Mouse (Mus musculus): Measurements from ENCODE around the gene Dbh. TPM values are rescaled to one million over a fixed set of nuclear protein-coding genes. Genes with fewer than 3 reads are reported as not detected.
A peak's percentile ranks its signal among the peaks of the same experiment; 100 is the strongest.

Gene Dbh
- total RNA-seq, 2 experiments from 2014 or later: 0.25 to 0.27 TPM

DNA sequence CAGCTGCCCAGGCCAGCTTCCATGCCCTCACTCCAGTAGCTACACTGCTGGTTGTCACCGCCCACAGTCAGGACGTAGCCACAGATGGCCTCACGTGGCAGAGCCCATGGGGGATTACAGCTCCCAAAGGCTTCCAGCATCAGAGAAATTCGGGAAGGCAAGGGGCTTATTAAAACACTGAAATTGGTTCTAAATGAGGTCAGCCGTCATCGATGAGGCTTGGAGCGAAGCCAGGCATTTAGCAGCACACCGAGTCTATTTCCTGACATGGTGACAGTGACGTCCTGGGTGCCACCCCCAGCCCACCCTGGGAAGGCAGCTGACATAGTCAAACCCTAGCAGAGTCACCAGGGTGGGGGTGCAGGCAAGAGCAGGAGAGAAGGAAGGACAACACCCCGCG lies 2.4 kb upstream of the Dbh start:
- no peak for DNase-seq (ENCODE audit: low spot score in 2 of 2)

DNA sequence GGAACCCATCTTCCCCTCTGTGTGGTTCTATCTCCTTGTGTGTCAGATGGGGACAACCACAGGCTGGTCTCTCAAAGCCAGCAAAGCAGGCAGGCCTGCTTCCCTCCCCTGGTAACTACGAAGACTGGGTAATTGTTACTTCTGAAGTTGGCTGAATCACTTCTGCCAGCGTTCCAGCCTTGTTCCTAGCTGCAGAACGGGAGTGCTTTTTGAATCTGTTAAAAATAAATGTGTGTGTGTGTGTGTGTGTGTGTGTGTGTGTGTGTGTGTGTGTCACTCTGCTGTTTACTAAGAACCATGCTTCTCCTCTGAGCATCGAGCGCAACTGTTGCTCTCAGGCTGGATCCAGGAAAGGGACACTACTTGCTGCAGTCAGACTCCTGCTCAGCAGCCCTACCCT lies 1.2 kb upstream of the Dbh start:
- DNase-seq (ENCODE audit: low spot score in 2 of 2): peak in 1 of 2 experiments; percentile 65

DNA sequence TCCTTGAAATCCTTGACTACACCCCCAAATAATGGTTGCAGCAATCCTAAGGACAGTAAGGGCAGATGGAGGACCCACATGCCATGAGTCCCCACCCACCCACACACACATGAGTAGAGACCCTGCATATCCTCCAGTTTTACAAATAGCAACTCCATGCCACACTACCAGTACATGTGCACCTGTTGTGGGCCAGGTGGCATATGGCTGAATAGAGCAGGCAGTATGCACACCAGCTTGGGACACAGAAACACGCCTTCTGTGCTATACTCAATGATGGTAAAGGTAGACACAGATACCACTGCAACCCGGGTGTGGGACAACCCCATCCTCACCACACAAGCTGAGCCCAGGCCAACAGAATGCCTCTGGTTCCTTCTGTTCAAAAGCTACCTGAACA lies 1.0 kb downstream of the Dbh start:
- DNase-seq (ENCODE audit: low spot score in 2 of 2): peak in 1 of 2 experiments; percentile 70

DNA sequence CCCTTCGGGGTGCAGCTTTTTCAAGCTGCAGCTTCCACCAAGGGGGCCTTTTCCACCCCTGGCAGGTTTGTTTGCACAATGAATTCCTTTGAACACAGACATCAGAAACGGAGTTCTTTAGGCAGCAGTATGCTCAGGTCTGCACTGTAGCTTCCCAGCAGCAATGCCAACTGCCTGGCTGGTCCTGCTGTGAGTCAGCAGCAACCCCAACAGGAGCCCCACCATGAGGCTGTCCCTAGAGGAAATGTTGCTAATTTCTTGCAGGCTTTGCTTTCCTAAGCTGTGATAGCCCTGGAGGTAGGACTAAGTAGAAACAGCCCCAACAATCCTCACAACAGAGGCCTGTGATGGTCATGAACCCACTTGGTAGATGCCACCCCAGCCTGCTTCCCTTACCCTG lies 2.0 kb downstream of the Dbh start:
- peak in 1 of 2 experiments; percentile 40 for DNase-seq (ENCODE audit: low spot score in 2 of 2)

DNA sequence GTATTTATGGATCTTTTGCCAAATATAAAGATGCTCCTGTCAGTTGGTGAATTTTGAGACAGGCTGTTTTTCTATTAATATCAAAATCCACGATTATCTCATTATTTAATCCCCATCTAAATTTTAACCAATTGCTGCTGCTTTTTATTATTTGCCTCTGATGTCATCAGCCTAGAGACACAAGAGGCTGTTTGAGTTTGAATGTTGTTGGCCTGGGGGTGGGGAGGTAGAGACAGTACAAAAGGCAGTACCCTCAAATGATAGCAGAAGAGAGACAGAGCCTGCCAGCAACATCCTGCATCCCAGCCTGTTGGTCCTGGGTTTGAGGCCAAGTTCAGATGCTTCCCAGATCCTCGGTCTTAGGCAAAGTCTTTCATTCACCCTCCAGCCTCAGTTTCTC lies 9.2 kb downstream of the Dbh start:
- peak in 1 of 2 experiments; percentile 69 for DNase-seq (ENCODE audit: low spot score in 2 of 2)

DNA sequence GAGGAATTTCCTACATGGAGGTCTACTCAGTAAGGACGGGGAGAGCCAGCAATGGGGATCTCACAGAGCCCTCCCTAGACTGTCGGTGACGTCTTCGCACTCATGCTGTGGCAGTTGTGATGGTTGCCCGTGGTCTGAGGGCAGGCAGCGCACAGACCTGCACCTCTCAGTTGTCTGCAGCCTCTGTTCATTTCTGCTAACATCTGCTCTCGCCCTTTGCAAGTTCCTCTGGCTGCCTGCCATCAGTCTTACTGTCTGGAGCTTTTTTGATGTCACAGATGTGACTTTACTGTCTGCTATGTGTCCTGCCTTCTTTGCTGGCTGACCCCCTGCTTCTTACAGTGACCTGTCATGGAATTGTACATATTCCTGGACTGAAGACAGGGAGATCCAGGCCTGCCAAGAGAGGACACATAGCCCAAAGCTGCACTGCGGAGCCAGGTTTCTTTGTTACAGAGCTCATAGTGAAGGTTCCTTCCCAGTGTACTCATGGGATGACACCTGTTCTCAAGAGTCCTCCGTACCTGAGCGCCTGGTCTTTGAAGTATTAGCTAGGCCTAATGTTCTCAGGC lies 10.7 kb downstream of the Dbh start:
- no peak for DNase-seq (ENCODE audit: low spot score in 2 of 2)

DNA sequence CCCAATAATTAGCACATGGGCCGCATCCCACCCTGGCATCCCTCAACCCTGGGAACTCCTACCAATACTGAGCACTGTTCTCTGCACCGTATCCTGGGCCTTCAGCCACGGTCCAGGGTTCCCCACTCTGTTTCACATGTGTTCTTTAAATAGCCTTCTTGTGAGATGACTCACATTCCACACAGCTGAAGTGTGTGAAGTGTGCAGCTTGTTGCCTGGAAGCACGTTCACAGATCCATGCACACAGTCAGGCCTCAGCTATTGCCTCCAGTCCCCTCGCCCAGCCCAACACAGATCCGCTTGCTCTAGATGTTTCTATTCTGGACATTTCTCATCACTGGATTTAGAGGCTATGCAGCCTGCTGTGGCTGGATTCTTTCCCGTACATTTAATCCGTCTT lies 14.1 kb downstream of the Dbh start:
- peak in 1 of 2 experiments; percentile 29 for DNase-seq (ENCODE audit: low spot score in 2 of 2)

DNA sequence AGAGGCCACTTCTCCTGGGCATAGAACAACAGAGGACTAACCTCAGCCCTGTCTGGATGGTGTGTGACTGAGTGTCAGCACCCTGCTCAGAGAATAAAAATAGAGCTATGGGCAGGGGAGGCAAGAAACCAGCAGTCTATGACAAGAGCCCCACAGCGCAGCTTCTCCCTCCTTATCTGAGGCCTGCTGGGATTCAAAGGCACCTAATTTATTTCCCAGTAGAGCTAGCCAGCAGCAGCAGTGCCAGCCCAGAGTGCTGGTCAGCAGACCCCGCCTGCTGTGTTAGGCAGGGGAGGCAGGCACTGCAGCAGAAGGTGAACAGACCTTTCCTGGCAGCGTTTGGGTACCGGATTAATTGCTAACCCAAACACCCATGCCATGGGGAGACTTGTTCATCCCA lies 16.9 kb downstream of the Dbh start:
- no peak for DNase-seq (ENCODE audit: low spot score in 2 of 2)

DNA sequence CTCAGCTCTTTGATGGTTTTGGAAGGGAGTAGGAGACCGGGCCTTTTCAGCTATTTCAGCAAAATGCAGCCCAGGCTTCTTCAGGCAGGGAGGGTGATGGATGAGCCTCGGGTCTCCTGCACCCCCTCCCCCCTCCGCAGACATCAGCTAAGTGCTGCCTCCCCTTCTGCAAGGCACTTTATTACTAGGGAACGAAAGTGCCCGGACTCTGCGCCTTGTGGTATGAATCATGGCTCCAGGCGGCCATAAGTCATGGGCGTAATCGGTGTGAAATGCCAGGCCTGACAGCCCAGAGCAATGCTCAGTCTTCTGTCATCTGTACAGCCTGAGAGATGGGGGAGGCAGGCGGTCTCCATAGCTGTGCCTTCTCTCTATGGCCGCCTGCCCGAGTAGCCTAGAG lies 18.7 kb downstream of the Dbh start:
- no peak for DNase-seq (ENCODE audit: low spot score in 2 of 2)

DNA sequence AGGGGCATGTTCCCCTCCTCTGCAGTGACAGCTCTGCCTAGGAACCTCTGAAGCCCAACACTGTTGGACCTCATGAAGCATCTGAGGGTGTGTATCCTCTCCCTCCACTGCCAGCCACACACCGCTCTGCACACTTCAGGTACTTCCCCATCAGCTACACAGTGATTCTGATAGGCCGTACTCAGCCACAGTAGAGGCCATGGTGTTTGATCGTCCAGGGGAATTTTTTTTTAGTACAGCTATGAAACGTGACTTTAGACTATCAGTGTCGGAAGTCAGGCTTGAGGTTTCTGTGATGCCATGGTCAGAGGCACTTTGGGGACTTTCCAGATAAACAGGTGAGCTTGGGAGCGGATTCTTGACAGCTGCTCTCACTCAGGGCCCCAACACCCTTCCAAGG lies 22.5 kb downstream of the Dbh start:
- DNase-seq (ENCODE audit: low spot score in 2 of 2): no peak

DNA sequence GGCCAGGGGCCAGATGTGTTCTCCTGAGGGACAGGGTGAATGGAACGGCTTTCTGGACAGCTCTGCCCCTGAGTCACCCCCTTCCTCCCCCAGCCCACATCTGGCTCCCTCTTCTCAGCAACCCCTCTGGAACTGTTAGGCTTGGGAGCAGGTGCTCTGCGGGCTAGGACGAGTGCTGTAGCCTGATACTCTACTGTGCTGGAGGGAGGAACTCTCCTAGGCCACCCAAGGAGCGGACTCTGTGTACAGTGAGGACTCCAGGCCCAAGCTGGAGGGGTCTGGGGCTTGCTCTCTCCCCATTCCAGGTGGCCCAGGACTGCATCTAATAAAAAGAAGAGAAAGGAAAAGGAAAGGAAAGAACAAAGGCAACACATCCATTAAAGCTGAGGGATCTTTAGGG lies 25.0 kb downstream of the Dbh start:
- no peak for DNase-seq (ENCODE audit: low spot score in 2 of 2)

DNA sequence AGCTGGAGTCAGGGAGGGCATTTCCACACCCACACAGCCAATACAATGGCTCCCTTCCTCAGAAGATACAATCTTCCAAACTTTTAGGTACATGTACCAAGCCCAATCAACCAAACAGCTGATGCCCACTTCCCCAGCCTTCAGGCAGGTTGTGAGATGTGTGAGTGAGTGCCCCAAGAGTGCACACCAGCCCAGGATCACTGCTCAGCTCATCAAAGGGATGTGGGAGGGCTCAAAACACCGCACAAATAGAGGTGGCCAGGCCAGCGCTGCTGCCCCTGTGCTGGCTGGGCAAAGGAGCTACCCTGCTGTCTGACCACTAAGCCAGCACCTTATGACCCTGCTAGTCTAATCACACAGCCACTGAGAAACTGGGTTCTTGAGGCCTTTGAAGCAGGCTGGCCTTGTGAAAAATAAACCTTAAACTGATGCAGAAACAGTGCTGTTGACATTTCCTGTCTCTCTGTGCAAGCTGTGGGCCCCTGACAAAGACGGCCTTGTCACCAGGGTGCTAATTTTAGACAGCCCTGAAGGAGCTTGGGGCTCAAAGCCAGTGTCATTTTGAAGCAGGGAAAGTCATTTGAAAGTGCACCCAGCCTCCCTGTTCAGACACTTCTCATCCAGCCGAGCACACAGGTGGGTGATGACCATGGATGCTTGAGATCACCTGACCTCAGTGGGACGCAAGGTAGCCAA lies 33.7 kb downstream of the Dbh start:
- DNase-seq (ENCODE audit: low spot score in 2 of 2): no peak

DNA sequence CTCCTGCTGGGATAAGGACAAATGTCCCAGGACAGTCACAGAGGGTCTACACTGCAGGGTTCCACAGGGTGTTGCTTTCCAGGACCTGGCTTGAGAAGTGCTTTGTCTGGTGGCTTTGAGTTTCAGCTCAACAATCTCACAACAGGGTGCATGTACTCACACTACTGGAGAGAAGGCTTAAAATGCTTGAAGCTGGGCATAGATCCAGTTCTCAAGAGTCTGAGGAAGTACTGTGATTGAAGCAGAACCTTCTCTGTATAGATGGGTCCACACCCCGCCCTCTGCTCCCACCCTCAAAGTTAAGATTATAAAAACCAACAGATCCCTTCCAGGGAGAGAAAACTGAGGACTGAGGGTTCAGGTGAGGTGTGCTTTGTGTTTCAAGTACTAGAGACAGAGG lies 35.6 kb downstream of the Dbh start:
- DNase-seq (ENCODE audit: low spot score in 2 of 2): no peak

DNA sequence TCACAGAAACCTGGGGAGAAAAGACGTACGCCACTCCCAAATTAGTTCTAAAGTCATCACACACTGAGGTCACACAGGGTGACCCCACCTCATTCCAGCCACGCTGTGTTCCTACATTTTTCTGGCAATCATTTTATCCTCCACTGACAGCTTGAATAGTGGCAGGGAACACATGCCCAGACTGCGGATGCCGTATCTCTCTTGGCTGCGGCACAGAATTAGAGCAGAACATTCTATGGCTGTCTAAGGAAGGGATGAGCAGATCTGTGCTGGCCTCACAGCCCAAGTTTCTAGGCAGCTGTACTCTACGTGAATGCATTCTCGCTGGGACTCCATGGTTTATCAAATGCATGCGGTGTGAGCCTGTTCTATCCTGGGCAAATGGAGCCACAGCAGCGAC lies 40.6 kb downstream of the Dbh start:
- DNase-seq (ENCODE audit: low spot score in 2 of 2): peak in 1 of 2 experiments; percentile 80

DNA sequence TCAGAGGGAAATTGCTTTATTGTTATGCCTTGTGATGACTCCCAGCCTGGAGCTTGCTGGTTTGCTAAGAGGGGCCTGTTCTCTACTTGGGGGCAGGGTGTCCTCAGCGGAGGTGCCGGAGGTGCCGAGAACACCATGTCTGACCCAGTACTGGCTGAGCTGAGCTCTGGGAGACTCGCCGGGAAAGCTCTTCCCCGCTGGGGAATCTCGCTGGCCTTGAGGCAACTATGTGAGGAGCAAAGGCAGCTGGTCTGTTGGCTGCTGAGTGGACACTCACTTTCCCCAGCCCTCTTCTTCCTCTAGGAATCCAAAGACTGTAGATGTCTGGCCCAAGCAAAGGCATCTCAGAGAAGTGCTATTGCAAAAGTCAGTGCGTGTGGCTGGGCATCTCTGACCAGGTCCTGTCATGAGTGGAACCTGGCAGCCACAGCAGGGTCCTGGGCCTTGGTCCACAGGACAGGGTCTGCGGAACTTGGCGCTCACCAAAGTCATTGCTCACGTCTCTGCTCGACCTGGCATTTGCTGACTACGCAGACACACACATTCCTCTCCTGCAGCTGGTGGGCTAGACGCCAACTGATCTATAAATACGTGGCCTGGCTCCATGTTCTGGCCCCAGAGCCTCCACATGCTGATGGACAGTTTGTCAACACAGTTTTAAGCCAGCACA lies 41.2 kb downstream of the Dbh start:
- DNase-seq (ENCODE audit: low spot score in 2 of 2): no peak

DNA sequence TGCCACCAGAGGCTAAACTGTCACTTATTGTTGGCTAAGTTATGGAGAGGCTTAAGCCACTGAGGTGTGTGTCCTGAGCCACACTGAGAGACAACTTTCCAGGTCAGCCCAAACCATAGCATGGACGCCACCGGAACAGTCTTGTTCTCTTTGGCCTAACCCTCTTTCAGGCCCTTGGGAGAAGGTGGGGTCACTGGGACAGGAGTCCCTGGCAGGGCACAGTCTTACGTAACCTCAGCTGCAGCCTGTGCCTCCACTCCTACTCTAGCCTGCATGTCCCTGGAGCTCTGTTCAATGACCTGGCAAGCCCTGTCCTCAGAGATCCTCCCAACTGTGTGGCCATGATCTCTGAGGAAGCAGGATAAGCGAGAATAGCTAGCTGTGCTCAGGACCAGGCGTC lies 42.1 kb downstream of the Dbh start:
- no peak for DNase-seq (ENCODE audit: low spot score in 2 of 2)

DNA sequence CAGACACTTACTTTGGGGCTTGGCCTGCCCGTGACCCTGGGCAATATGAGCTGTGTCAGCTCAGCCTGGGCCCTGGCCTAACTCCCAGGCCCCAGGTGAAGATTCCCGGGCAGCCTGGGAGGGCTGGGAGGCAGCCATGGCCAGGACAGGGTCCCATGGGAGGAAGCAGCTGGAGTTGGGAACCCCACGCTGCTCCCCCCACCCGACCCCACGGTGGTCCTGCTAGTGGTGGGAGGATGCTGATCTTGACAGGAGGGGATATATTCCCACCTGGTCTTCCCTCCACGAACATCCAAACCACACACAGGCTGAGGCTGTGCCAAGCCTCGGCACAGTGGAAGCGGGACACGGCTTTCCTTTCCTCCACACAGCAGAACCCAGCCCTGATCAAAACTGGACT lies 44.3 kb downstream of the Dbh start:
- no peak for DNase-seq (ENCODE audit: low spot score in 2 of 2)

DNA sequence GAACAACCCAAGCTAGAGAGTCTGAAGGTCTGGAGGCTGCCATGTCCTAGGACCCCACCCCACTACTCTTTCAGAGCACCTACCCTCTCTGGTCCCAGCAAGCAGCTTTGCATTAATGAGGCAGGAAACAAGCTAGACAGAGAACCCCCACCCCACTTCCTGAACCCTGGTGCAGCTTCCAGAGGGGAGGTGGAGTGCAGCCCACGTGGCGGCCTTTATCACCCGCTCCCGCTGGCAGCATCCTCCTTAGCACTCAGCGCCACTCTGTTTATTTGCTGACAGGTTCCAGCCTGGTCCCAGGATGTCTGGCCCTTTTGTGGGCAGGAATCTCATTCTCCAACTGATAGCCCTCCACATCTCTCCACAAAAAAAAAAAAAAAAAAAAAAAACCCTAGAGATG lies 44.8 kb downstream of the Dbh start:
- DNase-seq (ENCODE audit: low spot score in 2 of 2): no peak

DNA sequence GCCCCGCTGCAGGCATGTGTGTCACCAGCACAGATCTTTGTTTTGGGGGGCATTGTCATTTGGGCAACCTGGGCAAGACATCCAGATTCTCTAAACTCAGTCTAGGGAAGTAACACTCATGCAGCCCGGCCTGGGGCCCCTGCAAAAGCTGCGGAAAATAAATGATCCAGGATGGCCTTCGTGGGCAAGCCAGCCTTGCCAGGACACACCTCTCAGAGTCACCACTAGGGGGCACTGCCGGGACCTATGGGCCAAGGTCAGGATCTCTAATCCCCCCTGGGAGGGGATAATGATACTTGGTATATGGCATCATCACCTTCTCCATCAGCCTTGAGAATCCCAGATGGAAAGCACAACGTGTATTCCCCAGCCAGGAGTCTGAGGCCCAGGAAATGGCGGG lies 45.2 kb downstream of the Dbh start:
- peak in 1 of 2 experiments; percentile 34 for DNase-seq (ENCODE audit: low spot score in 2 of 2)

DNA sequence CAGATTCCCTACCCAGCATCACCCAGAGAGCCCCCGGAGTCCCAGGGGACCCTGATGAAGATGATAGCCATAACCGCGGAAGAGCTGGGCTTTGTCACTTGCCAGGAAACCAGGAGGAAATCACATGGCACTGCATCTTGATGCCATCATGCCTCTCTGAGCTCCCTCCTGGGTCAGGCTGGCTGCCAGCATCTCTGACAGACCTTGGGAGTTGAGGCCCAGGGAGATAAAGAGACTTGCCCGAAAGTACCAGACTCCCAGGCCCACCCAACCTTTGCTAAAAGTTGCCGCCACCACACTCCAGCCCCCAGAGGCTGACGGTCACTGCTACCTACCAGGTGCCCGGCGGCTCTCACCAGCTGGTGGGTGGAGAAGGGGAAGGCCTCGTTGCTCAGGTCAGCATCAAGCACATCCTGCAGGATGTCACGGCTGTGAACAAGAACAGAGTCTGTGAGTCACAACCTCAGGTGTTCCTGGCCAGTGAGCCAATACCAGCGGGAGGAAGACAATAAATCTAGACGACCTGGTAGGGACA lies 45.7 kb downstream of the Dbh start:
- DNase-seq (ENCODE audit: low spot score in 2 of 2): no peak

DNA sequence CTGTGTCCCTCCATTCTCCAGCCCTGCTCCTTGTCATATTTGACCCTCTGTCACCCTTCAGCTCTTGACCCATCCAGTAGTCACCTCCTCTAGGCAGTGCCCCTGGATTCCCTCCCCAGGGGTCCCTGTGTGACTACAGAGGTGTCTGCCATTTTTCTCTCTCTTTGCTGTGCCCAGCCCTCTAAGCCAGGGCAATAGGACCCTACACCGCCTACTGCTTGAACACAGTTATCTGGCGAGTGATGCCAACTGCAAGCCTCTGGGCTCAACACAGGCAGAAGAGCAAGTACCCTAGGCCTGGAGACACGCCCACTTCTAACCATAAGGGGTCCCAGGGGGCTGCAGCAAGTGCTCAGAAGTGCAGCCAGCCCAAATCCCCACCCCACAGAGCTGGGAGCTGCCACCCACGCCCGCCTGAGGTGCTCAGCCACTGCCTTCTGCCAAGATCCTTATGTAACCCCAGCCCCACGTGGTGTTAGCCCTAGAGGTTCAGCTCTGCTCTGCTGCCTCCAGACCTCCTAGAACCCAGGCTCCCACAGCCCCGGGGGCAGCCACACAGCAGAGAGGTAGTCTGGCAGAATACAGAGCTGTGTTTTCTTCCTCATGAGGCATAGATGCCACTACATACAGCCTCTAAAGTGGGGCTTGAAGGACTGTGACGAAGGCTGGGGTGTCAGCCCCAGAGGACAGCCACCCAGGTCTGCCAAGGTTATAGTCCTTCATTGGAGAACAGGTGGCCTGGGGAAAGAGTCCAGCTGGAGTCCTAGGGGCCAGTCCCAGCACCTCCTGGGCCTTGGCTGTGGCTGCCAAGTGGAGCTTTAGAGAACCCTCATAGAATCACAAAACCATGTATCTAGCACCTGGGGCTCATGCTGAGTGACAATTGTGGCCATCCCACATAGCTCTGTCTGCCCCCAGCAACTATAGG lies 47.2 kb downstream of the Dbh start:
- peak; percentile 43 to 77 for DNase-seq (ENCODE audit: low spot score in 2 of 2)

Data from layer of hippocampus, adult 18-20 months (tissue).